Mouse (Mus musculus): ENCODE results near the gene Mospd3. TPM values are rescaled to one million over a fixed set of nuclear protein-coding genes. Genes with fewer than 3 reads are reported as not detected.

Gene Mospd3
- total RNA-seq (2021) (10 to 100 TPM; 10.7 to 16.3 TPM), polyA plus RNA-seq (2012; rRNA removed) (20.7 and 32.3 TPM in 2 replicates)
- long read RNA-seq, partial matches to known transcripts = 0 of 5 reads
- long read RNA-seq, other reads (novel, unspliced or antisense) = 0 of 5 reads

- under 1% methylated on average over 41 of the region's 41 CpGs for WGBS
- Histone ChIP-seq H3K79me2 (replicated peaks; ENCODE audit: control insufficient read depth, insufficient read depth, low read length) (no peaks in the 10 kb centered on the region; the same call in 1 of the 2 replicates), H3K9ac (ENCODE audit: low read depth, low read length) (peak within 1 kb of the TSS; percentile 83), H3K27ac (peak within 1 kb of the TSS; percentile 99), H3K4me3 (peak within 1 kb of the TSS; percentile 60), H3K4me1 (ENCODE audit: control insufficient read depth, insufficient read depth, low read length) (peaks cover 9% of the 10 kb centered on the region), H3K27me3 (ENCODE audit: control insufficient read depth, insufficient read depth, low read length) (no peaks in the 10 kb centered on the region), H3K36me3 (ENCODE audit: control insufficient read depth, insufficient read depth, low read length) (no peaks in the 10 kb centered on the region)
- TF ChIP-seq EP300 (IDR thresholded peaks at IDR 0.05; ENCODE audit: insufficient read depth, low read depth, low read length) = peak; percentile 28; the same call in 1 of the 2 replicates
- peak; percentile 95 for TF ChIP-seq POLR2A (IDR thresholded peaks at IDR 0.05; ENCODE audit: insufficient read depth, low read depth, low read length)
- no peak for TF ChIP-seq CTCF (IDR thresholded peaks at IDR 0.05)
- DNase-seq = peak; percentile 97
- intact Hi-C loops (cut with DNase I) = loop anchor here (1.0 to 5.0 kb wide), 2 partner anchors 28 to 52 kb away; no protein-coding TSS in a partner anchor
These were observed at the start of gene Mospd3 for GRCm38 (mm10) chr5:137600619-137601364. Mospd3 (minus strand) TSS chr5:137601058.

DNA sequence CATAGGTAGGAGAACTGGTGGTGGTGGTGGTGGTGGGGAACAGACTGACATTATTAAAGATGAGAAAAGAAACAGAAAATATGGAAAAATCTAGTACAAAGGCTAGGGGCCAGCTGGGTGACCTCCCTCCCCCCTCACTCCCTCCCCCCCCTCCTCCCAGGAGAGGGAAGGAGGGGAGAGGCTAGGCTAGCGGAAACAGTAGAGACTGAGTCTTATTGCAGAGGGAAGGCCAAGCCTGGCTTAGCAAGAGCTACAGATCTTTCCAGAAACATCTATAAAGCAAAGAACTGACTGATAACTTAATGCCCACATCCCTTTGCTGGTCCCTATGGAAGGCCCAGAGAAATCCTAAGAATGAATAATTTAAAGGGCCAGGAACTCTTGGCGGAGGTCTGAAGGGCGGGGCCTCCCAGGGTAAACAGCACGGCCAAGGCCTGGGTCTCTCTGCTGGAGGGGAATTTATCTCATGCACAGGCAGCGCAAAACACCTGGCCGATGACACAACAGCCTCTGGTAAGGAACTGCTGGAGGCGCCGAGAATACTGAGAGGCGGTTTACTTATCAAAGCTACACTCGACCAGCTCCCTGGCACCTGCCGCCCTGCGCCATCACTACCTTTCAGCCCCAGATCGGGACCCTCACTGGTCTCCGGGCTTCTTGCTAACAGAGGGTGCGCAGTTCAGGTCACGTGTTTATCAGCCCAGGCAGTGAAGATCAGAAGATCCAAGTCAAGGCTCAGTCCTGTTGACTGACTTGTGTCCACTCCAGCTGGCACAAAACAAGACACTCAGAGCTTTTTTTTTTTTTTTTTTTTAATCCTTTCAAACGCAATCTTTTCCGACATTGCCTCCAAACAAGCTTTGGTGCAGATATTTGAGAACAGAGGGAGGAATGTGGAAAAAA, 49.1 kb upstream of the Mospd3 start:
- H3K4me3 ChIP-seq = no peak overlapping the region
- H3K9ac ChIP-seq (ENCODE audit: low read depth, low read length) = no peak overlapping the region; the same call in 1 of the 2 replicates
- no peaks in the 10 kb centered on the region for H3K4me1 ChIP-seq (ENCODE audit: control insufficient read depth, insufficient read depth, low read length)
- no peaks in the 10 kb centered on the region for H3K36me3 ChIP-seq (ENCODE audit: control insufficient read depth, insufficient read depth, low read length)
- WGBS = 41% methylated on average over 18 of the region's 18 CpGs
- no peaks in the 10 kb centered on the region for H3K79me2 ChIP-seq (replicated peaks; ENCODE audit: control insufficient read depth, insufficient read depth, low read length)
- no peaks in the 10 kb centered on the region for H3K27me3 ChIP-seq (ENCODE audit: control insufficient read depth, insufficient read depth, low read length)
- TF ChIP-seq CTCF (IDR thresholded peaks at IDR 0.05) (no peak), EP300 (IDR thresholded peaks at IDR 0.05; ENCODE audit: insufficient read depth, low read depth, low read length) (no peak), POLR2A (IDR thresholded peaks at IDR 0.05; ENCODE audit: insufficient read depth, low read depth, low read length) (no peak)
- intact Hi-C loops (cut with DNase I) = loop anchor here (5.0 kb wide), 3 partner anchors 48 to 168 kb away; partner anchors contain the start of gene Mospd3
- DNase-seq = peak; percentile 56 to 61
- peak overlapping the region; percentile 78 for H3K27ac ChIP-seq

DNA sequence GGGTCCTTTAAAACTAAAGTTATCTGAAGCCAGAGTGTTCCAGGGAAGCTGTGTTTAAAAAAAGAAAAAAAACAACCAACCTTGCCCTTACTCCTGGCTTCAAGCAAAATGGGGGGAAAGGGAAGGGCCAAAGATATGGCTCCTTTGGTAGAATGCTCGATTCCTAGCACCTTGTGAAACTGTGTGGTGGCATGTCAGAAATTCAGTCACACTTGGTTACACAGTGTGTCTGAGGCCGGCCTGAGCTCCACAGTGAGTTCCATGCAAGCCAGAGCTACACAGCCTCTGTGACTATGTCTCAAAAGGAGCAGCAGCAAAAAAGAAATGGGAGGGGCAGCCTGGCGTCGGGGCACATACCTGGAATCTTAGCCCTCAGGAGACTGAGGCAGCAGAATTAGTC, 48.4 kb upstream of the Mospd3 start:
- no peaks in the 10 kb centered on the region for H3K27me3 ChIP-seq (ENCODE audit: control insufficient read depth, insufficient read depth, low read length)
- peak overlapping the region; percentile 78 for H3K27ac ChIP-seq
- H3K9ac ChIP-seq (ENCODE audit: low read depth, low read length) = no peak overlapping the region
- H3K4me3 ChIP-seq = no peak overlapping the region
- H3K79me2 ChIP-seq (replicated peaks; ENCODE audit: control insufficient read depth, insufficient read depth, low read length) = no peaks in the 10 kb centered on the region
- intact Hi-C loops (cut with DNase I) = no loop called here
- no peak for DNase-seq
- H3K36me3 ChIP-seq (ENCODE audit: control insufficient read depth, insufficient read depth, low read length) = no peaks in the 10 kb centered on the region
- H3K4me1 ChIP-seq (ENCODE audit: control insufficient read depth, insufficient read depth, low read length) = no peaks in the 10 kb centered on the region
- no peak for TF ChIP-seq POLR2A (IDR thresholded peaks at IDR 0.05; ENCODE audit: insufficient read depth, low read depth, low read length)
- WGBS = 47% methylated on average over 4 of the region's 4 CpGs

GRCm38 (mm10) chr5:137647827-137648601, 47.2 kb upstream of the Mospd3 start:
- 44% methylated on average over 9 of the region's 9 CpGs for WGBS
- no peak overlapping the region for H3K27ac ChIP-seq
- intact Hi-C loops (cut with DNase I) = no loop called here

GRCm38 (mm10) chr5:137645652-137646091, 44.8 kb upstream of the Mospd3 start, which contains the start of gene Irs3:
Irs3 (minus strand) TSS chr5:137645714.
- H3K36me3 ChIP-seq (ENCODE audit: control insufficient read depth, insufficient read depth, low read length) = no peaks in the 10 kb centered on the region
- peak within 1 kb of the TSS; percentile 54 for H3K27ac ChIP-seq
- peak; percentile 63; the same call in 1 of the 2 replicates for TF ChIP-seq POLR2A (IDR thresholded peaks at IDR 0.05; ENCODE audit: insufficient read depth, low read depth, low read length)
- no peak for TF ChIP-seq CTCF (IDR thresholded peaks at IDR 0.05)
- no peaks in the 10 kb centered on the region for H3K4me1 ChIP-seq (ENCODE audit: control insufficient read depth, insufficient read depth, low read length)
- DNase-seq = peak; percentile 56 to 62
- H3K79me2 ChIP-seq (replicated peaks; ENCODE audit: control insufficient read depth, insufficient read depth, low read length) = no peaks in the 10 kb centered on the region
- WGBS = 39% methylated on average over 11 of the region's 11 CpGs
- intact Hi-C loops (cut with DNase I) = no loop called here
- peak within 1 kb of the TSS; percentile 42 for H3K4me3 ChIP-seq
- no peaks in the 10 kb centered on the region for H3K27me3 ChIP-seq (ENCODE audit: control insufficient read depth, insufficient read depth, low read length)
- H3K9ac ChIP-seq (ENCODE audit: low read depth, low read length) = peak within 1 kb of the TSS; percentile 49

More at GRCm38 (mm10) chr5:137647827-137648601, 47.2 kb upstream of the Mospd3 start:
- DNase-seq = no peak
- no peak overlapping the region for H3K9ac ChIP-seq (ENCODE audit: low read depth, low read length)
- no peaks in the 10 kb centered on the region for H3K79me2 ChIP-seq (replicated peaks; ENCODE audit: control insufficient read depth, insufficient read depth, low read length)
- TF ChIP-seq CTCF (IDR thresholded peaks at IDR 0.05) (no peak), POLR2A (IDR thresholded peaks at IDR 0.05; ENCODE audit: insufficient read depth, low read depth, low read length) (no peak), EP300 (IDR thresholded peaks at IDR 0.05; ENCODE audit: insufficient read depth, low read depth, low read length) (no peak)
- no peak overlapping the region for H3K4me3 ChIP-seq
- H3K36me3 ChIP-seq (ENCODE audit: control insufficient read depth, insufficient read depth, low read length) = no peaks in the 10 kb centered on the region
- no peaks in the 10 kb centered on the region for H3K27me3 ChIP-seq (ENCODE audit: control insufficient read depth, insufficient read depth, low read length)
- H3K4me1 ChIP-seq (ENCODE audit: control insufficient read depth, insufficient read depth, low read length) = no peaks in the 10 kb centered on the region

All from heart, adult 2 months (tissue).